Mouse (Mus musculus) limb, embryonic 14.5 days (tissue): ENCODE measurements around the gene Cacna2d3. TPM values are rescaled to one million over a fixed set of nuclear protein-coding genes. Genes with fewer than 3 reads are reported as not detected.

Experiments
- ATAC-seq: fragments of 200-750 bp; cut with Nextera tagmentation; 2 replicates; pipeline ENCODE4 v1.8.0; 2017; ENCODE audit warnings: low read depth, moderate number of reproducible peaks, moderate TSS enrichment; ENCODE audit not compliant: low FRiP score
- DNase-seq: peaks from one replicate; pipeline ENCODE4 v3.0.0-alpha.2; 2015; ENCODE audit warnings: low spot score
- H3K27ac ChIP-seq: fragments of 300-500 bp; sonication (generic); replicated peaks from 2 replicates; pipeline ENCODE4 v1.5.1; 2014; ENCODE audit warnings: low read depth, mild to moderate bottlenecking, low read length, moderate library complexity, mixed read lengths
- H3K27me3 ChIP-seq: fragments of 300-500 bp; sonication (generic); 2 replicates; pipeline ENCODE4 v1.6.1; 2014; ENCODE audit warnings: low read length, mixed read lengths; ENCODE audit not compliant: control insufficient read depth, insufficient read depth
- H3K36me3 ChIP-seq: fragments of 300-500 bp; sonication (generic); 2 replicates; pipeline ENCODE4 v1.6.1; 2014; ENCODE audit warnings: mild to moderate bottlenecking, low read length, moderate library complexity, mixed read lengths; ENCODE audit not compliant: control insufficient read depth, insufficient read depth
- H3K4me1 ChIP-seq: fragments of 300-500 bp; sonication (generic); 2 replicates; pipeline ENCODE4 v1.6.1; 2014; ENCODE audit warnings: antibody characterized with exemption, low read length, mixed read lengths; ENCODE audit not compliant: control insufficient read depth, insufficient read depth
- H3K4me2 ChIP-seq: fragments of 300-500 bp; sonication (generic); replicated peaks from 2 replicates; pipeline ENCODE4 v1.6.1; 2014; ENCODE audit warnings: low read depth, mild to moderate bottlenecking, low read length, moderate library complexity; ENCODE audit not compliant: severe bottlenecking
- H3K4me3 ChIP-seq: fragments of 300-500 bp; sonication (generic); replicated peaks from 2 replicates; pipeline ENCODE4 v1.5.1; 2014; ENCODE audit warnings: low read length
- H3K9ac ChIP-seq: fragments of 300-500 bp; sonication (generic); 2 replicates; pipeline ENCODE4 v1.6.1; 2014; ENCODE audit warnings: mild to moderate bottlenecking, low read depth, low read length, moderate library complexity; ENCODE audit not compliant: severe bottlenecking
- H3K9me3 ChIP-seq: fragments of 300-500 bp; sonication (generic); 2 replicates; pipeline ENCODE4 v1.6.1; 2016; ENCODE audit warnings: low read length; ENCODE audit not compliant: control insufficient read depth
- POLR2A ChIP-seq: fragments of 200-500 bp; IDR thresholded peaks from 2 replicates; pipeline ENCODE4 v1.8.0; 2012; ENCODE audit warnings: inconsistent platforms, mild to moderate bottlenecking, moderate library complexity, borderline replicate concordance; ENCODE audit not compliant: insufficient read depth, insufficient read length; ENCODE audit errors: extremely low read depth
- WGBS: fragments of 180-500 bp; shearing (Covaris S2); extraction: QIAGEN DNeasy Blood & Tissue Kit; methylation state at CpG from one replicate; pipeline ENCODE4 v1.1.7; 2014; 5-methylcytosine and 5-hydroxymethylcytosine counted together
- polyA plus RNA-seq, 2 experiments: library from polyadenylated mRNA; depleted of rRNA in 1 of 2; stranded (reverse) in 1 of 2; unstranded in 1 of 2; fragments of >200 nt; fragmentation: Nextera tagmentation in 1 of 2; extraction: Ambion mirVana in 1 of 2; gene quantifications; 2 replicates each; pipeline versions ENCODE4 v1.2.1 to v1.2.3; 2012 to 2014

Cacna2d3 gene
- polyA plus RNA-seq, 2 experiments: 4.9 to 6.3 TPM

- Histone ChIP-seq H3K4me3 (no peak overlapping the region), H3K9ac (no peak overlapping the region), H3K4me2 (no peak overlapping the region), H3K36me3 (no peaks in the 10 kb centered on the region), H3K27me3 (no peaks in the 10 kb centered on the region), H3K9me3 (no peaks in the 10 kb centered on the region), H3K4me1 (peaks cover 9% of the 10 kb centered on the region), H3K27ac (no peak overlapping the region)
- 88% methylated on average over 5 of the region's 5 CpGs for WGBS
- no peak for TF ChIP-seq POLR2A
- no peak for ATAC-seq
- no peak for DNase-seq
Observed at GRCm38 (mm10) chr14:28918871-28919270, 802.8 kb downstream of the Cacna2d3 start.

GRCm38 (mm10) chr14:28915004-28915403 lies 806.7 kb downstream of the Cacna2d3 start:
- TF ChIP-seq POLR2A: no peak
- no peak overlapping the region for H3K27ac ChIP-seq
- H3K4me2 ChIP-seq: no peak overlapping the region
- H3K4me3 ChIP-seq: no peak overlapping the region
- no peaks in the 10 kb centered on the region for H3K36me3 ChIP-seq
- no peaks in the 10 kb centered on the region for H3K27me3 ChIP-seq
- H3K4me1 ChIP-seq: no peaks in the 10 kb centered on the region
- DNase-seq: no peak
- no peak overlapping the region for H3K9ac ChIP-seq
- WGBS: 43% methylated on average over 1 of the region's 1 CpGs
- no peak for ATAC-seq
- H3K9me3 ChIP-seq: no peaks in the 10 kb centered on the region

DNA sequence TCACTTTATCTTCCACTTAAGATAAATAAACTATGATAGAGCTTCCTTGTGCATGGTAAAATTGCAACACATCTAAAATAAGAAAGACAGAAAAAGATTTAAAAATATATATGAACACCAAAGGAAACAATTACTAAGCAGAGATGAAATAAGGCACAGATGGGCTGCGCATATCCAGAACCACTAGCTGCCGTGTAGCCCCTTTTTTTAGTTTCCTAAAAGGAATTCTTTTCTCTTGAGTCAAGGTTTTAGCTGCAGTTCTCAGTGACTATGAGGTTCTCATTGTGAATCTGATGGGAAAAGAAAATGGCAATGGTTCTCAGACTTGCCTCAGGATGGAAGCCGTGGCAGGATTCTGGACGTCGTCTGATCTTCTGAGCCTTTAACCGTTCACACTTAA lies 814.0 kb downstream of the Cacna2d3 start:
- no peak for DNase-seq
- Histone ChIP-seq H3K9ac (no peak overlapping the region), H3K4me1 (no peaks in the 10 kb centered on the region; the same call in 1 of the 2 replicates), H3K27ac (no peak overlapping the region), H3K9me3 (no peaks in the 10 kb centered on the region), H3K36me3 (no peaks in the 10 kb centered on the region), H3K27me3 (no peaks in the 10 kb centered on the region), H3K4me2 (no peak overlapping the region), H3K4me3 (no peak overlapping the region)
- TF ChIP-seq POLR2A: no peak
- WGBS: 80% methylated on average over 6 of the region's 6 CpGs
- ATAC-seq: no peak

GRCm38 (mm10) chr14:28892530-28892929 lies 829.1 kb downstream of the Cacna2d3 start:
- no peak for ATAC-seq
- no peak for TF ChIP-seq POLR2A
- Histone ChIP-seq H3K36me3 (no peaks in the 10 kb centered on the region), H3K4me1 (peaks cover 7% of the 10 kb centered on the region; the same call in 1 of the 2 replicates), H3K27me3 (no peaks in the 10 kb centered on the region), H3K4me2 (no peak overlapping the region), H3K9me3 (no peaks in the 10 kb centered on the region), H3K27ac (no peak overlapping the region), H3K4me3 (no peak overlapping the region), H3K9ac (no peak overlapping the region)
- WGBS: 81% methylated on average over 3 of the region's 3 CpGs
- no peak for DNase-seq

DNA sequence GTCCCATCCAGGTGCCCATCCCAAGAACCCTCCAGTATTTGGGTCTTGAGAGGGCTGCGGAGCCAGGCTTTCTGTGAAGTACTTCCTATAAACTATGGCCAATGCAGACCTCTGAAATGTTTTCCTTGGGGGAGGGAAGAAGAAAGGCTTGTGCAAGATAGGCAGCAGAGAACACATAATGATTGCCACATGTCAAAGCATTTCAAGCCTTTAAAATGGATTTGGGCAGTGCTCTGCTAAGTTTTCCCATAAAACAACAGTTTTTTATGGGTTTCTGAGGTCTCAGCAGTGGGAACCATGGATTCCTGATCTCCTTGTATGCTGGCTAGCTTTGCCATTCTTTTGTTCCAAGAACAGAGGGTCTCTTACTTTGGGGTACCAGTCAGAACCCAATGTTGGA lies 834.3 kb downstream of the Cacna2d3 start:
- Histone ChIP-seq H3K36me3 (no peaks in the 10 kb centered on the region), H3K9ac (no peak overlapping the region), H3K9me3 (no peaks in the 10 kb centered on the region), H3K4me3 (no peak overlapping the region), H3K27ac (peak overlapping the region; percentile 40; the same call in 1 of the 2 replicates), H3K4me2 (no peak overlapping the region), H3K4me1 (peaks cover 20% of the 10 kb centered on the region), H3K27me3 (no peaks in the 10 kb centered on the region)
- peak; percentile 56 for DNase-seq
- WGBS: 38% methylated on average over 1 of the region's 1 CpGs
- no peak for TF ChIP-seq POLR2A
- peak; percentile 62 for ATAC-seq

GRCm38 (mm10) chr14:28886661-28887060 lies 835.0 kb downstream of the Cacna2d3 start:
- Histone ChIP-seq H3K9me3 (no peaks in the 10 kb centered on the region), H3K36me3 (no peaks in the 10 kb centered on the region), H3K27me3 (no peaks in the 10 kb centered on the region), H3K4me3 (no peak overlapping the region), H3K4me2 (no peak overlapping the region), H3K9ac (no peak overlapping the region), H3K4me1 (peaks cover 20% of the 10 kb centered on the region), H3K27ac (no peak overlapping the region)
- WGBS: 77% methylated on average over 4 of the region's 4 CpGs
- ATAC-seq: no peak
- DNase-seq: no peak
- no peak for TF ChIP-seq POLR2A
